ENCODE assay signal across 8 mouse cellular contexts in genomic region chr7:102246956-102247797, GRCm38 (mm10). TPM values are rescaled to one million over a fixed set of nuclear protein-coding genes. Genes with fewer than 3 reads are reported as not detected.
DNase-seq lines count a peak whose midpoint lies in the region; ATAC-seq and TF ChIP-seq lines count a peak whose summit lies in the region.

No protein-coding gene starts in this region.

- no peak for TF ChIP-seq CTCF in gastrocnemius, adult 2 months (IDR thresholded peaks at IDR 0.05)
- no peak for TF ChIP-seq CTCF in CH12.LX (conservative IDR thresholded peaks at IDR 0.05 in 1 of 2, IDR thresholded peaks at IDR 0.05 in 1 of 2; ENCODE audit: low read depth in 2 of 2, low read length in 2 of 2)

- H3K27me3 ChIP-seq in CH12.LX (replicated peaks) = no peaks in the 10 kb centered on the region
- H3K27me3 ChIP-seq in liver, embryonic 15.5 days = no peaks in the 10 kb centered on the region

- DNase-seq in gastrocnemius, adult 2 months = peak; percentile 29
- no peak for DNase-seq in gastrocnemius, adult 8-10 months (ENCODE audit: low spot score in 2 of 2)
- DNase-seq in CH12.LX (ENCODE audit: extremely low read depth) = no peak
- peak; percentile 42 to 49 for DNase-seq in heart, postnatal 14 days
- DNase-seq in embryo, embryonic 9.5 days (ENCODE audit: extremely low spot score) = no peak
- no peak for DNase-seq in spleen, postnatal 10 days (ENCODE audit: low spot score in 2 of 2)
- DNase-seq in frontal cortex, postnatal 14 days (ENCODE audit: low spot score in 2 of 2) = no peak

- ATAC-seq in liver, embryonic 15.5 days (ENCODE audit: insufficient read depth) = no peak

- peaks cover 50% of the 10 kb centered on the region for H3K79me2 ChIP-seq in CH12.LX (replicated peaks; ENCODE audit: control insufficient read depth, extremely low read depth, insufficient read depth, poor library complexity, severe bottlenecking)

- H3K4me1 ChIP-seq in CH12.LX (ENCODE audit: control insufficient read depth in 1 of 2, insufficient read depth in 2 of 2) = peaks cover 38 to 65% of the 10 kb centered on the region in 2 experiments
- peaks cover 85% of the 10 kb centered on the region for H3K4me1 ChIP-seq in liver, embryonic 15.5 days (replicated peaks)

- dilution Hi-C loops in CH12.LX (cut with MboI; ENCODE audit: extremely low pct_ligation_motif_present, extremely low pct_unique_long_range_greater_than_20kb, low sequenced_read_pairs) = no loop called here

- no peak for TF ChIP-seq POLR2A in CH12.LX (IDR thresholded peaks at IDR 0.05; ENCODE audit: low read depth, low read length)

- no peak for TF ChIP-seq RAD21 in CH12.LX (IDR thresholded peaks at IDR 0.05; ENCODE audit: low read depth, low read length)

- no peaks in the 10 kb centered on the region for H3K9me3 ChIP-seq in CH12.LX (replicated peaks; ENCODE audit: low read length)
- no peaks in the 10 kb centered on the region for H3K9me3 ChIP-seq in liver, embryonic 15.5 days (replicated peaks)

- H3K27ac ChIP-seq in gastrocnemius, adult 2 months = peak overlapping the region; percentile 74
- H3K27ac ChIP-seq in CH12.LX (ENCODE audit: insufficient read depth, low read depth) = no peak overlapping the region
- H3K27ac ChIP-seq in liver, embryonic 15.5 days (replicated peaks) = peak overlapping the region; percentile 98

- peak overlapping the region; percentile 94; the same call in 1 of the 2 replicates for H3K9ac ChIP-seq in CH12.LX (ENCODE audit: insufficient read depth, low read depth)
- peak overlapping the region; percentile 91 for H3K9ac ChIP-seq in liver, embryonic 15.5 days

- TF ChIP-seq EP300 in CH12.LX (IDR thresholded peaks at IDR 0.05; ENCODE audit: low read length) = no peak

- intact Hi-C loops in gastrocnemius, adult 2 months (cut with DNase I) = no loop called here
- intact Hi-C loops in heart, postnatal 14 days (cut with DNase I) = no loop called here

- WGBS in liver, embryonic 15.5 days (ENCODE audit: insufficient replicate concordance) = 16% methylated on average over 12 of the region's 12 CpGs

- H3K4me2 ChIP-seq in CH12.LX (ENCODE audit: insufficient read depth, low read depth, poor library complexity, severe bottlenecking) = peak overlapping the region; percentile 81
- H3K4me2 ChIP-seq in liver, embryonic 15.5 days = peak overlapping the region; percentile 98

- peaks cover 14 to 28% of the 10 kb centered on the region in 2 experiments for H3K36me3 ChIP-seq in CH12.LX (replicated peaks in 1 of 2; ENCODE audit: control insufficient read depth in 1 of 2, insufficient read depth in 1 of 2, low read length in 1 of 2)
- H3K36me3 ChIP-seq in liver, embryonic 15.5 days (replicated peaks) = peaks cover 17% of the 10 kb centered on the region; the same call in 1 of the 2 replicates

- H3K4me3 ChIP-seq in gastrocnemius, adult 2 months = peak overlapping the region; percentile 96
- peak overlapping the region in 2 of 3 experiments; percentile 27 to 74 for H3K4me3 ChIP-seq in CH12.LX (replicated peaks in 1 of 3; ENCODE audit: low read depth in 2 of 3, low read length in 2 of 3, poor library complexity in 1 of 3)
- H3K4me3 ChIP-seq in liver, embryonic 15.5 days (replicated peaks) = peak overlapping the region; percentile 95

- in situ Hi-C loops in CH12.LX (cut with MboI; ENCODE audit: low pct_ligation_motif_present, low pct_unique_long_range_greater_than_20kb, low sequenced_read_pairs) = no loop called here

TF ChIP-seq in CH12.LX, 34 proteins besides CTCF, POLR2A, EP300 and RAD21:
- TF ChIP-seq UBTF (IDR thresholded peaks at IDR 0.05; ENCODE audit: low read depth, low read length) = 0 out of 2 replicates have a peak, but pooled peaks have one; percentile 12
- TF ChIP-seq ZKSCAN1 (IDR thresholded peaks at IDR 0.05; ENCODE audit: borderline replicate concordance, low read depth, low read length) = no peak

RNA-seq across cellular contexts. Expression of gene Rhog, which starts 8.7 kb away (rescaled TPM):
- 10 to 100 TPM; 14.7 to 17.0 TPM for total RNA-seq in gastrocnemius, adult 2 months (2021)
- total RNA-seq in gastrocnemius, adult 8-10 months (2022) = 10 to 100 TPM in 3 of 4 experiments, 1 to 10 TPM in 1; 8.9 to 14.8 (median 11.5) TPM
- total RNA-seq in CH12.LX (2012; rRNA removed) (17.1 and 22.7 TPM in 2 replicates), CH12.LX (2014; rRNA removed) (9.6 and 12.2 TPM in 2 replicates)
- polyA plus RNA-seq in CH12.LX (2012; ENCODE audit: insufficient read length, low read depth) = 109 and 118 TPM in 2 replicates
- total RNA-seq in heart, postnatal 14 days (2021) = 10 to 100 TPM; 30.8 to 31.9 TPM
- polyA plus RNA-seq in liver, embryonic 15.5 days (2015; fragmentation: Nextera tagmentation; extraction: Ambion mirVana) = 57.4 and 62.3 TPM in 2 replicates

RNA-seq across cellular contexts. Expression of gene Stim1, which starts 20.4 kb away (rescaled TPM):
- 100 to 1,000 TPM; 156 to 196 TPM for total RNA-seq in gastrocnemius, adult 2 months (2021)
- total RNA-seq in gastrocnemius, adult 8-10 months (2022) = 100 to 1,000 TPM; 159 to 172 (median 166) TPM
- 8.9 and 10.2 TPM in 2 replicates for total RNA-seq in CH12.LX (2012; rRNA removed)
- total RNA-seq in CH12.LX (2014; rRNA removed) = 21.0 and 26.6 TPM in 2 replicates
- 23.9 and 24.1 TPM in 2 replicates for polyA plus RNA-seq in CH12.LX (2012; ENCODE audit: insufficient read length, low read depth)
- total RNA-seq in heart, postnatal 14 days (2021) = 10 to 100 TPM; 25.8 to 30.2 TPM
- polyA plus RNA-seq in liver, embryonic 15.5 days (2015; fragmentation: Nextera tagmentation; extraction: Ambion mirVana) = 14.9 and 16.5 TPM in 2 replicates

RNA-seq across cellular contexts. Expression of gene Pgap2, which starts 37.2 kb away (rescaled TPM):
- 10 to 100 TPM; 27.2 to 29.4 TPM for total RNA-seq in gastrocnemius, adult 2 months (2021)
- total RNA-seq in gastrocnemius, adult 8-10 months (2022) = 10 to 100 TPM; 22.9 to 25.7 (median 25.0) TPM
- total RNA-seq in CH12.LX (2012; rRNA removed) (13.2 and 18.3 TPM in 2 replicates), CH12.LX (2014; rRNA removed) (20.3 and 23.7 TPM in 2 replicates)
- polyA plus RNA-seq in CH12.LX (2012; ENCODE audit: insufficient read length, low read depth) = 26.1 and 38.5 TPM in 2 replicates
- total RNA-seq in heart, postnatal 14 days (2021) = 10 to 100 TPM; 54.4 to 55.7 TPM
- polyA plus RNA-seq in liver, embryonic 15.5 days (2015; fragmentation: Nextera tagmentation; extraction: Ambion mirVana) = 22.2 and 23.5 TPM in 2 replicates

RNA-seq across cellular contexts. Expression of gene Nup98, which starts 37.2 kb away (rescaled TPM):
- 10 to 100 TPM; 27.0 to 28.0 TPM for total RNA-seq in gastrocnemius, adult 2 months (2021)
- total RNA-seq in gastrocnemius, adult 8-10 months (2022) = 10 to 100 TPM; 22.1 to 29.8 (median 24.3) TPM
- total RNA-seq in CH12.LX (2012; rRNA removed) (24.6 and 27.3 TPM in 2 replicates), CH12.LX (2014; rRNA removed) (23.9 and 25.0 TPM in 2 replicates)
- 34.3 and 37.1 TPM in 2 replicates for polyA plus RNA-seq in CH12.LX (2012; ENCODE audit: insufficient read length, low read depth)
- 10 to 100 TPM; 31.9 to 34.2 TPM for total RNA-seq in heart, postnatal 14 days (2021)
- 13.4 and 13.5 TPM in 2 replicates for polyA plus RNA-seq in liver, embryonic 15.5 days (2015; fragmentation: Nextera tagmentation; extraction: Ambion mirVana)

Comparison
In these comparisons a context has a peak if more than half of its experiments do, and no peak if none do; other contexts are left out.
1. DNase-seq: peak in gastrocnemius, adult 2 months (single experiment) and heart, postnatal 14 days (2 of 2); none in gastrocnemius, adult 8-10 months (0 of 2), CH12.LX (single experiment), embryo, embryonic 9.5 days (single experiment), spleen, postnatal 10 days (0 of 2) and frontal cortex, postnatal 14 days (0 of 2).
2. RNA of gene Stim1, which starts 20.4 kb away (total RNA-seq): 156 to 196 TPM in gastrocnemius, adult 2 months and 159 to 172 TPM in gastrocnemius, adult 8-10 months; 25.8 to 30.2 TPM in heart, postnatal 14 days and 8.9 to 26.6 TPM in CH12.LX; every median in the first group is over 4 times any median in the second.
3. Peak in every context shown above with its lines, with median percentiles within 50 percentile points of each other: H3K4me3 ChIP-seq.